Mouse (Mus musculus) neural tube, embryonic 13.5 days (tissue): ENCODE results near the gene Lin7b. TPM values are rescaled to one million over a fixed set of nuclear protein-coding genes. Genes with fewer than 3 reads are reported as not detected.
"Not testable (repeated sequence)": the region's sequence is repeated elsewhere in the genome, so short reads cannot be mapped to it uniquely, and the experiment has no call there.

Experiments
- ATAC-seq: fragments of 200-750 bp; cut with Nextera tagmentation; 2 replicates; pipeline ENCODE4 v1.8.0; 2017; ENCODE audit warnings: low read depth, mild to moderate bottlenecking, moderate TSS enrichment, moderate library complexity
- H3K27ac ChIP-seq: fragments of 300-500 bp; sonication (generic); replicated peaks from 2 replicates; pipeline ENCODE4 v1.5.1; 2015; ENCODE audit warnings: moderate library complexity, mild to moderate bottlenecking, inconsistent platforms
- H3K27me3 ChIP-seq: fragments of 300-500 bp; sonication (generic); 2 replicates; pipeline ENCODE4 v1.6.1; 2015; ENCODE audit warnings: mild to moderate bottlenecking, inconsistent platforms
- H3K36me3 ChIP-seq: fragments of 300-500 bp; sonication (generic); 2 replicates; pipeline ENCODE4 v1.6.1; 2015; ENCODE audit warnings: mild to moderate bottlenecking, inconsistent platforms
- H3K4me1 ChIP-seq: fragments of 300-500 bp; sonication (generic); replicated peaks from 2 replicates; pipeline ENCODE4 v1.6.1; 2015; ENCODE audit warnings: inconsistent platforms
- H3K4me2 ChIP-seq: fragments of 300-500 bp; sonication (generic); 2 replicates; pipeline ENCODE4 v1.6.1; 2015; ENCODE audit warnings: inconsistent platforms, mild to moderate bottlenecking, moderate library complexity
- H3K4me3 ChIP-seq: fragments of 300-500 bp; sonication (generic); 2 replicates; pipeline ENCODE4 v1.5.1; 2015; ENCODE audit warnings: mild to moderate bottlenecking, inconsistent platforms
- H3K9ac ChIP-seq: fragments of 300-500 bp; sonication (generic); 2 replicates; pipeline ENCODE4 v1.6.1; 2015; ENCODE audit warnings: moderate library complexity, mild to moderate bottlenecking, inconsistent platforms
- H3K9me3 ChIP-seq: fragments of 300-500 bp; sonication (generic); 2 replicates; pipeline ENCODE4 v1.6.1; 2016; ENCODE audit warnings: inconsistent platforms
- WGBS: fragments of 180-500 bp; shearing (Covaris S2); methylation state at CpG from one replicate; pipeline ENCODE4 v1.1.7; 2015; 5-methylcytosine and 5-hydroxymethylcytosine counted together
- polyA plus RNA-seq: library from polyadenylated mRNA; unstranded; fragments of >200 nt; fragmentation: Nextera tagmentation; extraction: Ambion mirVana; gene quantifications from 2 replicates; pipeline ENCODE4 v1.2.1, GENCODE M21; 2015

Gene Lin7b
- polyA plus RNA-seq, 1 experiment from 2014 or later = 11.1 TPM

- ATAC-seq = no peak
- H3K27me3 ChIP-seq = peaks cover 68% of the 10 kb centered on the region
- WGBS = 2% methylated on average over 114 of the region's 114 CpGs
- H3K9me3 ChIP-seq = no peaks in the 10 kb centered on the region
- H3K9ac ChIP-seq = peak overlapping the region; percentile 52; the same call in 1 of the 2 replicates
- peak overlapping the region; percentile 52 for H3K4me2 ChIP-seq
- no peaks in the 10 kb centered on the region for H3K36me3 ChIP-seq
- peak overlapping the region; percentile 35 for H3K4me3 ChIP-seq
- H3K4me1 ChIP-seq = peaks cover 8% of the 10 kb centered on the region
- H3K27ac ChIP-seq = no peak overlapping the region
Measured at GRCm38 (mm10) chr7:45406157-45407156, 36.1 kb upstream of the Lin7b start.

DNA sequence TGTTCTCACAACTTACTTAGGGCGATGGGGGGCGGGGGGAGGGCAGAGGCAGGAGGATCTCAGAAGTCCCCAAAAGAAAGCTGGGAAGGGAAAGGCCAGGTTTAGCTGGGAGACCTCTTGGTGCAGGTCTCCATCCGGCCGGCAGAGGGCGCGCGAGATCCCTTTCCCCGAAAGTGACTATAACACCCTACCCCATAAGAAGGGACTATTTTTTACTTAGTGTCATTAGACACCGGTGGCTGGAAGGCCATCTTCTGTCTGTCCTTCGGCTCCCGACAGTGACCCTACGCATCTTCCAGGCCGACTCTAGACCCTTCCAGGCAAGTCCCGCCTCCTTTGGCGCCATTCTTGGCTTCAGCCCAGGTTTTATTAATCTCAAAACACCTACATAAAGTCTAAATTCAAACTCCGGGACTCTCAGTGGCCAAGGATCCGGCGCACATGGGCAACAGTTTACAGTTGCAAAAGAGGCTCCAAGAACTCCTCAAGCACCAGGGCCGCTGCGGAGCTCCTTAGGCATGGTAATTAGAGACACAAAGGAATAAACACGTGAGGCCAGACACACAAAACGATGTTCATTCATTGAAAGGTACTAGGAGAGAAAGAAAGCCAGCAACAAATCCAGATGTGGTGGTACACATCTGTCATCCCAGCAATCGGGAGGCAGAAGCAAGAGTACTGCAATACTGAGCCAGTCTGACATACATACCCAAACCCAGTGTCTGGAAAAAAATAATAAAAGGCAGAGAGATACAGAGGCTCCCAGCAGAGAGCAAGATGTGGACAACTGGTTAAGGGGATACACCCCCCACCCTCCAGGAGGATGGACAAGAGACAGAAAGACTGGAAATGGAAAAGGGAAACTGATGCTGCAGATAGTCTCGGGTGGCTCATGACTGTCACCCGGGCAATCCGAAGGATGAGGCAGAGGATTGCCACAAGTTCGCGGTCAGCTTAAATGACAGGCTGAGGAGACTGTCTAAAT, 35.0 kb upstream of the Lin7b start, which contains the start of gene Kcna7:
TSS of gene Kcna7 (plus strand) at position 563 of the 985 bp plus-strand sequence.
- no peaks in the 10 kb centered on the region for H3K9me3 ChIP-seq
- 11% methylated on average over 28 of the region's 28 CpGs for WGBS
- H3K4me2 ChIP-seq = peak within 1 kb of the TSS; percentile 52
- peaks cover 57% of the 10 kb centered on the region for H3K27me3 ChIP-seq
- H3K9ac ChIP-seq = 0 out of 2 replicates have a peak within 1 kb of the TSS, but pooled peaks have one; percentile 52
- H3K36me3 ChIP-seq = no peaks in the 10 kb centered on the region
- peak within 1 kb of the TSS; percentile 35 for H3K4me3 ChIP-seq
- no peak within 1 kb of the TSS for H3K27ac ChIP-seq
- peaks cover 8% of the 10 kb centered on the region for H3K4me1 ChIP-seq
- no peak for ATAC-seq

DNA sequence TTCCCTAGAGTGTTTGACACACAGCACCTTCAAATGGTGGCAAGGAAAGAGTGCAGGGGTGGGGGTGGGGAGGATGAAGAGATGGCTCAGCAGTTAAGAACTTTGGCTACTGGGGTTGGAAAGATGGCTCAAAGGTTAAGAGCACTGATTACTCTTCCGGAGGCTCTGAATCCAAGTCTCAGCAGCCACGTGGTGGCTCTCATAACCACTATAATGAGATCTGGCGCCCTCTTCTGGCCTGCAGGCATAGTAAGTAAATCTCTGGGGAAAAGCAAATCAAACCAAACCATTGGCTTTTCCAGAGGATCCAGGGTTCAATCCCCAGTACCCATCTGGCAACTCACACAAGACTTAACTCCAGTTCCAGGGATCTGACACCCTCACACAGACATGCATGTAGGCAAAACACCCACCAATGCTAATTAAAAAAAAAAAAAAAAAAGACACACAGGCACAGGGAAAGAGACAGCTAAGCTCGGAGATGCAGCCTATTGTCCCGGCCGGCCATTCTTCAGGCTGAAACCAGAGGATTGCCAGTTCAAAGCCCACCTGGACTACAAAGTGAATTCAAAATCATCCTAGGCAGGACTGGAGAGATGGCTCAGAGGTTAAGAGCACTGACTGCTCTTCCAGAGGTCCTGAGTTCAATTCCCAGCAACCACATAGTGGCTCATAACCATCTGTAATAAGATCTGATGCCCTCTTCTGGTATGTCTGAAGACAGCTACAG, 33.3 kb upstream of the Lin7b start:
- Histone ChIP-seq H3K27me3 (peaks cover 41% of the 10 kb centered on the region), H3K4me1 (peaks cover 8% of the 10 kb centered on the region), H3K4me2 (no peak overlapping the region), H3K9me3 (no peaks in the 10 kb centered on the region), H3K4me3 (no peak overlapping the region), H3K27ac (no peak overlapping the region), H3K9ac (no peak overlapping the region), H3K36me3 (no peaks in the 10 kb centered on the region)
- ATAC-seq = no peak
- WGBS = 45% methylated on average over 6 of the region's 6 CpGs

GRCm38 (mm10) chr7:45401521-45402085, 31.2 kb upstream of the Lin7b start:
- ATAC-seq = no peak
- H3K27ac ChIP-seq = no peak overlapping the region
- no peak overlapping the region for H3K9ac ChIP-seq
- no peaks in the 10 kb centered on the region for H3K9me3 ChIP-seq
- no peaks in the 10 kb centered on the region for H3K36me3 ChIP-seq
- no peak overlapping the region for H3K4me2 ChIP-seq
- WGBS = 82% methylated on average over 10 of the region's 10 CpGs
- peaks cover 20% of the 10 kb centered on the region for H3K27me3 ChIP-seq
- H3K4me1 ChIP-seq = peaks cover 5% of the 10 kb centered on the region
- H3K4me3 ChIP-seq = no peak overlapping the region

- no peak for ATAC-seq
- H3K4me2 ChIP-seq = no peak overlapping the region
- no peak overlapping the region for H3K4me3 ChIP-seq
- H3K9me3 ChIP-seq = no peaks in the 10 kb centered on the region
- WGBS = 71% methylated on average over 2 of the region's 2 CpGs
- no peak overlapping the region for H3K9ac ChIP-seq
- H3K36me3 ChIP-seq = peaks cover 11% of the 10 kb centered on the region
- H3K27ac ChIP-seq = no peak overlapping the region
- peaks cover 29% of the 10 kb centered on the region for H3K4me1 ChIP-seq
- H3K27me3 ChIP-seq = no peaks in the 10 kb centered on the region
Measured at GRCm38 (mm10) chr7:45396787-45397186, 26.4 kb upstream of the Lin7b start.

- H3K27me3 ChIP-seq, H3K9me3 ChIP-seq: not testable (repeated sequence)
- H3K36me3 ChIP-seq = peaks cover 15% of the 10 kb centered on the region
- peak; percentile 58; the same call in 1 of the 2 replicates for ATAC-seq
- H3K4me3 ChIP-seq = peak overlapping the region; percentile 74
- peak overlapping the region; percentile 61 for H3K4me2 ChIP-seq
- peak overlapping the region; percentile 61 for H3K9ac ChIP-seq
- peak overlapping the region; percentile 77 for H3K27ac ChIP-seq
- H3K4me1 ChIP-seq = peaks cover 29% of the 10 kb centered on the region
- WGBS = 7% methylated on average over 3 of the region's 3 CpGs
Measured at GRCm38 (mm10) chr7:45396337-45396775, 26.0 kb upstream of the Lin7b start.

DNA sequence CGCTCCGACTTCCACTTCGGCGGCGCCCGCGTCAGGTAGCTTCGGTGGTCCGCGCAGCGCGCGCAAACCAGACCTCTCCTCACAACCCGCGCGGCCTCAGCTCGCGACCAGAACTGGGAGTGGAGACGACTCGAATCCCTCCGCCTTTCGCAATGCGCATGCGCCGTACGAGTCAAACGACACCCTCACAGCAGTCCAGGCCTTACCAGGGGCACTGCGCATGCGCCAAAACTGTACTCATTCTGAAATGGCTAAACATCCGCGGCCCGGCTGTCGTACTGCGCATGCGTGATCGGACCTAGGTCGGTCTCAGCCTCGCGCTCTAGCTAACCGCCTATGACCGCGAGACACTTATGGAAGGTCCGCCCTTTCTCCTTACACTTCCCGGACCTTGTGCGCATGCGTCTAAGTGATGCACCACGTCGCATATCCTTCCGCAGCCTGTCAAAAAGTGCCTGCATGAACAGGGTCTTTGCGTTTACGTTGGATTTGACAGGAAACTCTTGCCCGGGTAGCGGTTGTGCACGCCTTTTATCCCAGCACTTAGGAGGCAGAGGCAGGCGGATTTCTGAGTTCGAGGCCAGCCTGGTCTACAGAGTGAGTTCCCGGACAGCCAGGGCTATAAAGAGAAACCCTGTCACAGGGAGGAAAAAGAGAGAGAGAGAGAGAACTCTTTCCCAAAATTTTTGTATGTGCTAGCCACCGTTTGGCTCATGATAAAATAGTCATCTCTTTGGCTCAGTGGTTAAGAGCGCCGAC, 25.4 kb upstream of the Lin7b start, which contains the start of gene Snrnp70:
TSS of gene Snrnp70 (minus strand) at position 165 of the 759 bp plus-strand sequence.
- H3K27me3 ChIP-seq = no peaks in the 10 kb centered on the region
- peak; percentile 97 for ATAC-seq
- H3K36me3 ChIP-seq = peaks cover 20% of the 10 kb centered on the region
- H3K9ac ChIP-seq = peak within 1 kb of the TSS; percentile 86
- peak within 1 kb of the TSS; percentile 95 for H3K27ac ChIP-seq
- H3K4me2 ChIP-seq = peak within 1 kb of the TSS; percentile 100
- H3K4me3 ChIP-seq = peak within 1 kb of the TSS; percentile 74
- WGBS = under 1% methylated on average over 60 of the region's 60 CpGs
- no peaks in the 10 kb centered on the region for H3K9me3 ChIP-seq
- peaks cover 29% of the 10 kb centered on the region for H3K4me1 ChIP-seq

DNA sequence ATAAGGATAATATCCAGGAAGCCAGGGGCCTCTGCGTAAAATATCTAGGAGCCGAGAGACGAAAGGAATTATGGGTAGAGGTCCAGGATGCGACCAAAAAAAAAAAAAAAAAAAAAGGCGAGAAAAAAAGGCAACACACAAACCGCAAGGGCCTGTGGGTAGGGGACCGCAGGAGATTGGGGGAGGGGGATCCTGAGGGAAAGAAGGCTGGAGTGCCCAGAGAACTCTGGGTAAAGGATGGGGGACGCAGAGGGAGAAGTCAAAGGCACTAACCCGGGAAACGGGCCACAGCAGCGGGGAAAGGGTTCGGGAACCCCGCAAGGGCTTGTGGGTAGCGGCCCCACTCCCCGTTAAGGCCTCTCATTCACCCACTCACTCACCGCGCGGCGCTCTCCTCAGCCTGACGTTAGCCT, 24.8 kb upstream of the Lin7b start:
- peaks cover 29% of the 10 kb centered on the region for H3K4me1 ChIP-seq
- peak overlapping the region; percentile 74 for H3K4me3 ChIP-seq
- H3K27me3 ChIP-seq = no peaks in the 10 kb centered on the region
- peak overlapping the region; percentile 100 for H3K4me2 ChIP-seq
- peaks cover 26% of the 10 kb centered on the region for H3K36me3 ChIP-seq
- peak overlapping the region; percentile 95 for H3K27ac ChIP-seq
- peak overlapping the region; percentile 86 for H3K9ac ChIP-seq
- 0% methylated on average over 18 of the region's 20 CpGs for WGBS
- no peaks in the 10 kb centered on the region for H3K9me3 ChIP-seq
- ATAC-seq = peak; percentile 81

DNA sequence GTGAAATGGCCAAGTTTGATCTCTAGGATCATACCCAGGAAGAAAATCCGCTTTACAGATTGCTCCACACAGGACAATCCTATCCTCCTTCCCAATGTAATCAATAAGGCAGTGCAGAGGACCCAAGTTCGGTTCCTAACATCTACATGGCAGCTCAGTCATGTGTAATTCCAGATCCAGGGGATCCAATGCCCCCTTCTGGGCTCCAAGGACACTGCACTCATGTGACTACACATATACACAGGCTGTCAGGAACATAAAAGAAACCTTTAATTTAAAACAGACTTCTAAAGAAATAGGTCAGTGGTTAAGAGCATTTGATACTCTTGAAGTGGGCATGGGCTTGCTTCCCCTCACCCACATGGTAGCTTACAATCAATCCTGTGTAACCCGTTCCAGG, 15.7 kb upstream of the Lin7b start:
- H3K27me3 ChIP-seq = no peaks in the 10 kb centered on the region
- H3K9ac ChIP-seq = no peak overlapping the region
- WGBS = 93% methylated on average over 3 of the region's 3 CpGs
- H3K27ac ChIP-seq = no peak overlapping the region
- peaks cover 100% of the 10 kb centered on the region for H3K36me3 ChIP-seq
- H3K4me3 ChIP-seq = no peak overlapping the region
- no peaks in the 10 kb centered on the region for H3K9me3 ChIP-seq
- no peak overlapping the region for H3K4me2 ChIP-seq
- no peaks in the 10 kb centered on the region for H3K4me1 ChIP-seq
- no peak for ATAC-seq

- Histone ChIP-seq H3K9ac (no peak overlapping the region), H3K27ac (no peak overlapping the region), H3K4me1 (peaks cover 5% of the 10 kb centered on the region; the same call in 1 of the 2 replicates), H3K9me3 (no peaks in the 10 kb centered on the region), H3K4me3 (no peak overlapping the region), H3K36me3 (peaks cover 93% of the 10 kb centered on the region), H3K27me3 (no peaks in the 10 kb centered on the region), H3K4me2 (no peak overlapping the region)
- WGBS = 84% methylated on average over 1 of the region's 1 CpGs
- no peak for ATAC-seq
Measured at GRCm38 (mm10) chr7:45376057-45376456, 5.7 kb upstream of the Lin7b start.
